Mouse (Mus musculus) liver, embryonic 13.5 days (tissue): ENCODE results near the gene Cd84. TPM values are rescaled to one million over a fixed set of nuclear protein-coding genes. Genes with fewer than 3 reads are reported as not detected.
"Not testable (repeated sequence)": the region's sequence is repeated elsewhere in the genome, so short reads cannot be mapped to it uniquely, and the experiment has no call there.

Experiments used
- ATAC-seq: fragments of 200-750 bp; cut with Nextera tagmentation; 2 replicates; pipeline ENCODE4 v1.8.0; 2017; ENCODE audit warnings: low read depth, mild to moderate bottlenecking, moderate number of reproducible peaks, moderate library complexity
- DNase-seq: peaks from one replicate; pipeline ENCODE4 v3.0.0; 2022
- H3K27ac ChIP-seq: fragments of 300-500 bp; sonication (generic); 2 replicates; pipeline ENCODE4 v1.5.1; 2015; ENCODE audit warnings: moderate library complexity, mild to moderate bottlenecking, inconsistent platforms
- H3K27me3 ChIP-seq: fragments of 300-500 bp; sonication (generic); 2 replicates; pipeline ENCODE4 v1.6.1; 2015; ENCODE audit warnings: mild to moderate bottlenecking, inconsistent platforms
- H3K36me3 ChIP-seq: fragments of 300-500 bp; sonication (generic); 2 replicates; pipeline ENCODE4 v1.6.1; 2015; ENCODE audit warnings: mild to moderate bottlenecking, inconsistent platforms
- H3K4me1 ChIP-seq: fragments of 300-500 bp; sonication (generic); replicated peaks from 2 replicates; pipeline ENCODE4 v1.6.1; 2015; ENCODE audit warnings: inconsistent platforms
- H3K4me2 ChIP-seq: fragments of 300-500 bp; sonication (generic); 2 replicates; pipeline ENCODE4 v1.6.1; 2015; ENCODE audit warnings: inconsistent platforms, mild to moderate bottlenecking, moderate library complexity
- H3K4me3 ChIP-seq: fragments of 300-500 bp; sonication (generic); replicated peaks from 2 replicates; pipeline ENCODE4 v1.5.1; 2015; ENCODE audit warnings: mild to moderate bottlenecking, inconsistent platforms
- H3K9ac ChIP-seq: fragments of 300-500 bp; sonication (generic); 2 replicates; pipeline ENCODE4 v1.6.1; 2015; ENCODE audit warnings: mild to moderate bottlenecking, inconsistent platforms
- H3K9me3 ChIP-seq: fragments of 300-500 bp; sonication (generic); replicated peaks from 2 replicates; pipeline ENCODE4 v1.6.1; 2016; ENCODE audit warnings: inconsistent platforms
- WGBS: fragments of 180-500 bp; shearing (Covaris S2); methylation state at CpG from one replicate; pipeline ENCODE4 v1.1.7; 2015; ENCODE audit not compliant: insufficient replicate concordance; 5-methylcytosine and 5-hydroxymethylcytosine counted together
- polyA plus RNA-seq: library from polyadenylated mRNA; unstranded; fragments of >200 nt; fragmentation: Nextera tagmentation; extraction: Ambion mirVana; gene quantifications from 2 replicates; pipeline ENCODE4 v1.2.1, GENCODE M21; 2015

The Cd84 gene
- 3.8 and 6.3 TPM in 2 replicates for polyA plus RNA-seq

- no peak within 1 kb of the TSS for H3K9ac ChIP-seq
- 0 out of 2 replicates have a peak within 1 kb of the TSS, but pooled peaks have one; percentile 43 for H3K27ac ChIP-seq
- ATAC-seq, result no peak
- H3K4me1 ChIP-seq, result no peaks in the 10 kb centered on the region
- DNase-seq, result no peak
- H3K27me3 ChIP-seq, result no peaks in the 10 kb centered on the region
- H3K4me2 ChIP-seq, result no peak within 1 kb of the TSS
- no peaks in the 10 kb centered on the region for H3K36me3 ChIP-seq
- 0 out of 2 replicates have a peak within 1 kb of the TSS, but pooled peaks have one; percentile 7 for H3K4me3 ChIP-seq
- H3K9me3 ChIP-seq, result no peaks in the 10 kb centered on the region
- WGBS, result 45% methylated on average over 3 of the region's 3 CpGs
Measured at GRCm38 (mm10) chr1:171839488-171839887, at the start of gene Cd84. Gene Cd84 (plus strand): TSS chr1:171839697.

GRCm38 (mm10) chr1:171791491-171791890, 48.0 kb upstream of the Cd84 start:
- H3K9ac ChIP-seq, result no peak overlapping the region
- DNase-seq (no peak), ATAC-seq (no peak)
- 71% methylated on average over 3 of the region's 3 CpGs for WGBS
- no peak overlapping the region for H3K27ac ChIP-seq
- H3K4me3 ChIP-seq, result no peak overlapping the region
- H3K9me3 ChIP-seq, result no peaks in the 10 kb centered on the region
- no peak overlapping the region for H3K4me2 ChIP-seq
- no peaks in the 10 kb centered on the region for H3K36me3 ChIP-seq
- peaks cover 16% of the 10 kb centered on the region for H3K4me1 ChIP-seq
- H3K27me3 ChIP-seq, result no peaks in the 10 kb centered on the region

DNA sequence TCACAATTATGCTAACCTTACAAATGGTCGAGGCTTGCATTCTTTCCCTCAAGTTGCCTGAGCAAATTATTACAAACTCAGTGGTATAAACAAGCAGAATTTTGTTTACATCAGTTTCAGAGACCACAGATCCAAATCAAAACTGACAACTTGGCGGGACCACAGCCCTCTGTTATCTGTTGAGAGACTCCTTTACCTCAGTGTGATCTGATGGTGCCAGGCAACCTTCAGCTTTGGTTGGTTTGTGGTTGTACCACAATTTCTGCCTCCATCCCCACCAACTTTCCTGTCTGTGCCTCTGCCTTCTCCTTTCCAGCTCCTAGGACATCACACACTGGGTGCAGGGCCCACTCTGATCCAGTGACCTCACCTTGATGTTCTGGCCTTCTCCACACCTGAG, 43.3 kb upstream of the Cd84 start:
- 20% methylated on average over 2 of the region's 2 CpGs for WGBS
- no peak overlapping the region for H3K4me2 ChIP-seq
- ATAC-seq (no peak), DNase-seq (no peak)
- H3K36me3 ChIP-seq, result no peaks in the 10 kb centered on the region
- H3K27ac ChIP-seq, result no peak overlapping the region
- no peak overlapping the region for H3K4me3 ChIP-seq
- H3K27me3 ChIP-seq, result no peaks in the 10 kb centered on the region
- no peak overlapping the region for H3K9ac ChIP-seq
- H3K4me1 ChIP-seq, result peaks cover 12% of the 10 kb centered on the region
- no peaks in the 10 kb centered on the region for H3K9me3 ChIP-seq

GRCm38 (mm10) chr1:171797840-171798239, 41.7 kb upstream of the Cd84 start:
- H3K4me3 ChIP-seq, result no peak overlapping the region
- H3K9ac ChIP-seq, result no peak overlapping the region
- H3K27ac ChIP-seq, result no peak overlapping the region
- ATAC-seq (no peak), DNase-seq (no peak)
- peaks cover 12% of the 10 kb centered on the region for H3K4me1 ChIP-seq
- no peaks in the 10 kb centered on the region for H3K27me3 ChIP-seq
- no peaks in the 10 kb centered on the region for H3K36me3 ChIP-seq
- 5% methylated on average over 1 of the region's 1 CpGs for WGBS
- H3K9me3 ChIP-seq, result no peaks in the 10 kb centered on the region
- H3K4me2 ChIP-seq, result no peak overlapping the region

GRCm38 (mm10) chr1:171799648-171800047, 39.8 kb upstream of the Cd84 start:
- DNase-seq, result no peak
- Histone ChIP-seq H3K9me3 (no peaks in the 10 kb centered on the region), H3K4me1 (peaks cover 12% of the 10 kb centered on the region), H3K27ac (no peak overlapping the region), H3K4me2 (no peak overlapping the region), H3K4me3 (no peak overlapping the region), H3K36me3 (no peaks in the 10 kb centered on the region), H3K27me3 (no peaks in the 10 kb centered on the region), H3K9ac (no peak overlapping the region)
- 29% methylated on average over 4 of the region's 4 CpGs for WGBS
- no peak for ATAC-seq

- DNase-seq, result not testable (repeated sequence)
Measured at GRCm38 (mm10) chr1:171811048-171811447, 28.4 kb upstream of the Cd84 start.

GRCm38 (mm10) chr1:171815545-171816439, 23.7 kb upstream of the Cd84 start:
- H3K9ac ChIP-seq, result no peak overlapping the region
- H3K4me2 ChIP-seq, result no peak overlapping the region
- 13% methylated on average over 8 of the region's 8 CpGs for WGBS
- ATAC-seq, result no peak
- DNase-seq, result no peak
- no peak overlapping the region for H3K4me3 ChIP-seq
- H3K9me3 ChIP-seq, result no peaks in the 10 kb centered on the region
- no peaks in the 10 kb centered on the region for H3K36me3 ChIP-seq
- H3K27ac ChIP-seq, result no peak overlapping the region
- no peaks in the 10 kb centered on the region; the same call in 1 of the 2 replicates for H3K4me1 ChIP-seq
- H3K27me3 ChIP-seq, result no peaks in the 10 kb centered on the region

More at GRCm38 (mm10) chr1:171811048-171811447, 28.4 kb upstream of the Cd84 start:
- not testable (repeated sequence) for H3K27ac ChIP-seq, ATAC-seq, H3K4me3 ChIP-seq, H3K27me3 ChIP-seq, H3K36me3 ChIP-seq, H3K4me1 ChIP-seq, H3K9ac ChIP-seq, H3K4me2 ChIP-seq, H3K9me3 ChIP-seq
- WGBS, result 36% methylated on average over 1 of the region's 1 CpGs

GRCm38 (mm10) chr1:171816991-171817390, 22.5 kb upstream of the Cd84 start:
- Histone ChIP-seq H3K9ac (no peak overlapping the region), H3K9me3 (no peaks in the 10 kb centered on the region), H3K36me3 (no peaks in the 10 kb centered on the region), H3K4me3 (no peak overlapping the region), H3K4me2 (no peak overlapping the region), H3K27me3 (no peaks in the 10 kb centered on the region), H3K4me1 (no peaks in the 10 kb centered on the region; the same call in 1 of the 2 replicates), H3K27ac (no peak overlapping the region)
- ATAC-seq (no peak), DNase-seq (no peak)
- 31% methylated on average over 4 of the region's 4 CpGs for WGBS

GRCm38 (mm10) chr1:171821331-171821730, 18.2 kb upstream of the Cd84 start:
- Histone ChIP-seq H3K4me3 (no peak overlapping the region), H3K27ac (no peak overlapping the region), H3K9ac (no peak overlapping the region), H3K4me1 (no peaks in the 10 kb centered on the region; the same call in 1 of the 2 replicates), H3K9me3 (no peaks in the 10 kb centered on the region), H3K27me3 (no peaks in the 10 kb centered on the region), H3K36me3 (no peaks in the 10 kb centered on the region), H3K4me2 (no peak overlapping the region)
- 47% methylated on average over 1 of the region's 1 CpGs for WGBS
- DNase-seq (no peak), ATAC-seq (no peak)

DNA sequence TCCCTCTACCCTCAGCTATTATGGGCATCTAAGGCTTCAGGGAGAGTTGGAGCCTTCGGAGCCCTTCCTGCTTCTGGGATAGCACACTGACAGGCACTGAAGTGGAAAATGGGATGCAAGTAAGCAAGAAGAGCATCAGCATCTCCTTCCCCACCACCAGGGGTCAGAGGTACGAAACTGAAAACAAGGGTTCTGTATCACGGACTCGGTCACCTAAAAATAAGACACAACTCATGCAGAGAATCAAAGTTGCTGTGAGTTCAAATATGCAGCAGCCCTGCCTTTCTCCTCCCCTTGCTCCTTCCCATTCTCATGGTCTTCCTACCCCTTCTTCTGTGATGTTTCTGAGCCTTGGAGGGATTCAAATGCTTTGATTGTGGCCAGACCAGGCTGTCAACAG, 14.0 kb upstream of the Cd84 start:
- Histone ChIP-seq H3K4me3 (no peak overlapping the region), H3K4me2 (no peak overlapping the region), H3K27me3 (no peaks in the 10 kb centered on the region), H3K27ac (no peak overlapping the region), H3K36me3 (no peaks in the 10 kb centered on the region), H3K9me3 (no peaks in the 10 kb centered on the region), H3K4me1 (no peaks in the 10 kb centered on the region), H3K9ac (no peak overlapping the region)
- 41% methylated on average over 4 of the region's 4 CpGs for WGBS
- DNase-seq, result no peak
- ATAC-seq, result no peak

- ATAC-seq (no peak), DNase-seq (no peak)
- H3K27me3 ChIP-seq, result no peaks in the 10 kb centered on the region
- H3K27ac ChIP-seq, result no peak overlapping the region
- no peak overlapping the region for H3K9ac ChIP-seq
- no peak overlapping the region for H3K4me3 ChIP-seq
- H3K36me3 ChIP-seq, result no peaks in the 10 kb centered on the region
- no peaks in the 10 kb centered on the region for H3K4me1 ChIP-seq
- H3K9me3 ChIP-seq, result no peaks in the 10 kb centered on the region
- no peak overlapping the region for H3K4me2 ChIP-seq
Measured at GRCm38 (mm10) chr1:171826164-171826563, 13.3 kb upstream of the Cd84 start.

GRCm38 (mm10) chr1:171827674-171828073, 11.8 kb upstream of the Cd84 start:
- no peak overlapping the region for H3K9ac ChIP-seq
- H3K27ac ChIP-seq, result no peak overlapping the region
- H3K4me2 ChIP-seq, result no peak overlapping the region
- H3K36me3 ChIP-seq, result no peaks in the 10 kb centered on the region
- DNase-seq (no peak), ATAC-seq (no peak)
- no peaks in the 10 kb centered on the region for H3K27me3 ChIP-seq
- no peaks in the 10 kb centered on the region for H3K9me3 ChIP-seq
- H3K4me3 ChIP-seq, result no peak overlapping the region
- no peaks in the 10 kb centered on the region for H3K4me1 ChIP-seq
